7 mouse cellular contexts compared by ENCODE assay signal in the genomic region with DNA sequence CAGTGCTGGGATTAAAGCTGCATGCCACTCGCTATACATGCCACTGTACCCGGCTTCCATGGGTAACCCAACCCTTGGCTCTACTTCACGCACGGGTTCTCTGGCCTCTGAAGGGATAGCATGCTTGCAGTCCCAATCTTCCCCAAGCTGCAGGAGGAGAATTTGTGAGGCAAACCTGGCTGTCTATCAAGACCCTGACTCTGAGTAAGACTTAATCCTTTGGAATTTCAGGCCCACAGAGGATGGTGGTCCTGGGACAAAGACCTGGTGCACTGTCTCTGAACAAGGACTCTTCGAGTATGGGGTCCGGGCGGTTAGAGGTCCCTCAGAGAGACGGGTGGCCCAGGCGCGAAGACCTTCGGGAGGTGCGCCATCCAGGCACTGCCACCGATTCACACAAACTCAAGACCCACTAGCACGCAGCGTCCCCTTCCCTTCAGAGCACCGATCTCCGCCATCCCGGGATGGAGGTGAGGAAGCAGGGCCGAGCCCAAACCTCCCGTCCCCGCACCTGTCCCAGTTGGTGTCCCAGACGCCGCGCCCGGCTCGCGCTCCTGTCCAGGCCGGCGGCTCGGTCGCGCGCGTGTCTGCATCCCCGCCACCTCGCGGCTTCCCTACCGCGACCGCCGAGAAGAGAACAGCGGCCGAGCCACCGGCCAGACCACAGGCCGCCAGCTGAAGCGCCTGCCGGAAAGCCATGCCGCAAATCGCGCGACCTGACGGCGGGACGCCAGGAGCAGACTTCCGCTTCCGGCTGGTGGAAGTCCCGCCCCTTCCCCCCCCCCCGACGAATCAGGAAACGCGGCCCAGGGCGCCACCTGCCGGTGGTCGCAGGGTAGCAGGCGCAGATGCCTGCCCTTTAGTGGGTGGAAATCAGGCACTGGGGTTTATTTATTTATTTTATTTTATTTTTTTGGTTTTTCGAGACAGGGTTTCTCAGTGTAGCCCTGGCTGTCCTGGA. TPM values are rescaled to one million over a fixed set of nuclear protein-coding genes. Genes with fewer than 3 reads are reported as not detected.
DNase-seq lines count a peak whose midpoint lies in the region; ATAC-seq lines count a peak whose summit lies in the region.

A gene (minus strand): TSS at position 773 of the 961 bp plus-strand sequence.

- H3K27ac ChIP-seq in embryonic facial prominence, embryonic 11.5 days (replicated peaks; ENCODE audit: low read depth, low read length), result peak within 1 kb of the TSS; percentile 35; the same call in 1 of the 2 replicates
- no peak within 1 kb of the TSS for H3K27ac ChIP-seq in limb, embryonic 11.5 days (replicated peaks; ENCODE audit: low read depth, low read length)
- peak within 1 kb of the TSS; percentile 61 for H3K27ac ChIP-seq in midbrain, embryonic 14.5 days (replicated peaks; ENCODE audit: low read depth, low read length)

- H3K4me2 ChIP-seq in embryonic facial prominence, embryonic 11.5 days (ENCODE audit: low read depth, low read length), result peak within 1 kb of the TSS; percentile 54
- H3K4me2 ChIP-seq in limb, embryonic 11.5 days (ENCODE audit: low read depth, severe bottlenecking), result peak within 1 kb of the TSS; percentile 86
- peak within 1 kb of the TSS; percentile 80 for H3K4me2 ChIP-seq in midbrain, embryonic 14.5 days (ENCODE audit: low read length)

- no peaks in the 10 kb centered on the region for H3K4me1 ChIP-seq in embryonic facial prominence, embryonic 11.5 days (ENCODE audit: control insufficient read depth, insufficient read depth, low read length)
- peaks cover 3% of the 10 kb centered on the region for H3K4me1 ChIP-seq in limb, embryonic 11.5 days (ENCODE audit: control insufficient read depth, insufficient read depth, low read length)
- H3K4me1 ChIP-seq in midbrain, embryonic 14.5 days (ENCODE audit: control insufficient read depth, insufficient read depth, low read length), result peaks cover 6% of the 10 kb centered on the region; the same call in 1 of the 2 replicates

- ATAC-seq in embryonic facial prominence, embryonic 11.5 days (replicated peaks; ENCODE audit: insufficient number of reproducible peaks, low FRiP score, low TSS enrichment, low read depth), result peak; percentile 85
- ATAC-seq in limb, embryonic 11.5 days (ENCODE audit: insufficient number of reproducible peaks, low FRiP score, low TSS enrichment, low read depth), result peak; percentile 82
- peak; percentile 89 for ATAC-seq in midbrain, embryonic 14.5 days (ENCODE audit: low FRiP score, low TSS enrichment)

- H3K36me3 ChIP-seq in embryonic facial prominence, embryonic 11.5 days (replicated peaks; ENCODE audit: control insufficient read depth, insufficient read depth, low read depth, low read length), result peaks cover 6% of the 10 kb centered on the region
- H3K36me3 ChIP-seq in limb, embryonic 11.5 days (ENCODE audit: control insufficient read depth, insufficient read depth, low read length), result peaks cover 12% of the 10 kb centered on the region
- H3K36me3 ChIP-seq in midbrain, embryonic 14.5 days (ENCODE audit: control insufficient read depth, insufficient read depth, low read length), result peaks cover 27% of the 10 kb centered on the region

- peak; percentile 96 for DNase-seq in adrenal gland, postnatal 14 days
- DNase-seq in embryonic facial prominence, embryonic 11.5 days (ENCODE audit: low spot score), result peak; percentile 93
- DNase-seq in heart, adult 11 months, result peak; percentile 98
- peak; percentile 90 for DNase-seq in kidney, adult 18-20 months
- peak; percentile 95 for DNase-seq in limb, embryonic 11.5 days (ENCODE audit: low spot score)
- peak; percentile 96 for DNase-seq in midbrain, embryonic 14.5 days
- DNase-seq in spleen, adult 18-20 months, result peak; percentile 77 to 85

- under 1% methylated on average over 65 of the region's 66 CpGs for WGBS in embryonic facial prominence, embryonic 11.5 days
- 1% methylated on average over 65 of the region's 66 CpGs for WGBS in limb, embryonic 11.5 days
- WGBS in midbrain, embryonic 14.5 days, result 1% methylated on average over 66 of the region's 66 CpGs

- H3K9me3 ChIP-seq in embryonic facial prominence, embryonic 11.5 days (replicated peaks; ENCODE audit: control insufficient read depth, low read length), result no peaks in the 10 kb centered on the region
- H3K9me3 ChIP-seq in limb, embryonic 11.5 days (ENCODE audit: control insufficient read depth, low read length), result no peaks in the 10 kb centered on the region
- no peaks in the 10 kb centered on the region for H3K9me3 ChIP-seq in midbrain, embryonic 14.5 days (ENCODE audit: control insufficient read depth, low read length)

- H3K4me3 ChIP-seq in embryonic facial prominence, embryonic 11.5 days (ENCODE audit: low read depth, low read length), result peak within 1 kb of the TSS; percentile 95
- H3K4me3 ChIP-seq in limb, embryonic 11.5 days (ENCODE audit: low read depth, low read length), result peak within 1 kb of the TSS; percentile 96
- peak within 1 kb of the TSS; percentile 91 for H3K4me3 ChIP-seq in midbrain, embryonic 14.5 days (replicated peaks; ENCODE audit: low read depth, low read length)

- H3K27me3 ChIP-seq in embryonic facial prominence, embryonic 11.5 days (ENCODE audit: control insufficient read depth, insufficient read depth, low read length), result no peaks in the 10 kb centered on the region
- H3K27me3 ChIP-seq in limb, embryonic 11.5 days (ENCODE audit: control insufficient read depth, insufficient read depth, low read length), result no peaks in the 10 kb centered on the region
- H3K27me3 ChIP-seq in midbrain, embryonic 14.5 days (ENCODE audit: control insufficient read depth, insufficient read depth, low read length), result no peaks in the 10 kb centered on the region

- peak within 1 kb of the TSS; percentile 90 for H3K9ac ChIP-seq in embryonic facial prominence, embryonic 11.5 days (replicated peaks; ENCODE audit: low read length)
- H3K9ac ChIP-seq in limb, embryonic 11.5 days (ENCODE audit: low read length), result peak within 1 kb of the TSS; percentile 91
- peak within 1 kb of the TSS; percentile 88 for H3K9ac ChIP-seq in midbrain, embryonic 14.5 days (replicated peaks; ENCODE audit: low read length)

RNA-seq across cellular contexts. Expression of the gene that starts here (rescaled TPM):
- total RNA-seq in adrenal gland, postnatal 14 days (2021), result 49.5 and 51.4 TPM in 2 replicates
- 83.6 and 86.2 TPM in 2 replicates for polyA plus RNA-seq in embryonic facial prominence, embryonic 11.5 days (2014; fragmentation: Nextera tagmentation; extraction: Ambion mirVana)
- 97.2 and 99.0 TPM in 2 replicates for polyA plus RNA-seq in limb, embryonic 11.5 days (2014; fragmentation: Nextera tagmentation; extraction: Ambion mirVana)
- 109 and 113 TPM in 2 replicates for polyA plus RNA-seq in midbrain, embryonic 14.5 days (2014; fragmentation: Nextera tagmentation; extraction: Ambion mirVana)
